Mouse (Mus musculus) ES-CJ7 (cell line): ENCODE results near the gene Eid2b.
"Not testable (repeated sequence)": the region's sequence is repeated elsewhere in the genome, so short reads cannot be mapped to it uniquely, and the experiment has no call there.

Experiments
- DNase-seq: peaks from one replicate; pipeline ENCODE4 v3.0.0; 2011; ENCODE audit warnings: low read depth, low spot score

Eid2b gene

GRCm38 (mm10) chr7:28277615-28278278 is at the start of gene Eid2b:
TSS of gene Eid2b (plus strand) at chr7:28277739.
- peak; percentile 95 for DNase-seq

DNA sequence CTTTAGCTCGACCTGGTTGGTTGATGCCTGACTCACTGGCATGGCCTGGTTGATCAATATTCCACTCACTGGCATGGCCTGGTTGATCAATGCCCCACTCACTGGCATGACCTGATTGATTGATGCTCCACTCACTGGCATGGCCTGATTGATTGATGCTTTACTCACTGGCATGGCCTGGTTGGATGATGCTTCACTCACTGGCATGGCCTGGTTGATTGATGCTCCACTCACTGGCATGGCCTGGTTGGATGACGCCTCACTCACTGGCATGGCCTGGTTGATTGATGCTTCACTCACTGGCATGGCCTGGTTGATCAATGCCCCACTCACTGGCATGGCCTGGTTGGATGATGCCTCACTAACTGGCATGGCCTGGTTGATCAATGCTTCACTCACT is 33.6 kb upstream of the Eid2b start:
- not testable (repeated sequence) for DNase-seq

- peak; percentile 47 for DNase-seq
These were observed 28.6 kb upstream of the Eid2b start for GRCm38 (mm10) chr7:28248957-28249356.

GRCm38 (mm10) chr7:28251976-28252375 is 25.6 kb upstream of the Eid2b start:
- DNase-seq, result no peak

- DNase-seq, result no peak
These were observed 22.9 kb upstream of the Eid2b start for GRCm38 (mm10) chr7:28254591-28254990.

DNA sequence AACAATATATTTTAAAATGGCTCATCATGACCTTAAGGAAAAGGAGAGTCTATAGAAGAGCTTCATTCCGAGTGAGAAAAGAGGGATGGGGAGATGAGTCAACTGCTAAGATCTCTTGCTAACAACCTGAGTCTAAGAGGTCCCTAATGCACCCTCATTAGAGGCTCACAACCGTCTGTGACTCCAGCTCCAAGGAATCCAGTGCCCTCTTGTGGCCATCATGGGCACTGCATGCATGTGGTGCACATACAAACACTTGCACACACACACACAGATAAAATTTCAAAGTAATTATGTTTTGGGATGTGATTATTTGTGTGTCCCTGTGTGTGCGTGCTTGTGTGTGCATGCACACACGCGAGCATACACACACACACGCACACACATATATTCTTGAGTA is 22.1 kb upstream of the Eid2b start:
- peak; percentile 83 for DNase-seq

- peak; percentile 57 for DNase-seq
These were observed 14.7 kb upstream of the Eid2b start for GRCm38 (mm10) chr7:28262861-28263260.

DNA sequence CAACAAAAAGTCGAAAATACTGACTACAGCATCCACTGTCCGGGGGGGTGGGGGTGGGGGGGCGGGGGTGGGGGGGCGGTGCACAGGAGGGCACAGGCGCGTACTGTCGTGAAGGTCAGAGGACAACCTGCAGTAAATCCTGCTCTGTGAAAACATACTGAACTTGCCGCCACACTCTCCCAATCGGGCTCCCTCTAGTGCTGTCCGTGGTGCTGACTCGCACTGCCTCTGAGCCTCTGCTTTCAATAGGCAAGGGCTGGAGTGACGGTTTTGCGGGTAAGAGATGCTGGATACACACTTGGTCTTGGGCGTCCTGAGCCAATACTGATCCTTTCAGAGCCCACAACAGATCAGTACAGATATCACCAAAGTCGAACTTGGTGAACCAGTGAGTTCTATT is 13.8 kb upstream of the Eid2b start:
- peak; percentile 88 for DNase-seq

GRCm38 (mm10) chr7:28265391-28265790 is 12.1 kb upstream of the Eid2b start:
- no peak for DNase-seq

DNA sequence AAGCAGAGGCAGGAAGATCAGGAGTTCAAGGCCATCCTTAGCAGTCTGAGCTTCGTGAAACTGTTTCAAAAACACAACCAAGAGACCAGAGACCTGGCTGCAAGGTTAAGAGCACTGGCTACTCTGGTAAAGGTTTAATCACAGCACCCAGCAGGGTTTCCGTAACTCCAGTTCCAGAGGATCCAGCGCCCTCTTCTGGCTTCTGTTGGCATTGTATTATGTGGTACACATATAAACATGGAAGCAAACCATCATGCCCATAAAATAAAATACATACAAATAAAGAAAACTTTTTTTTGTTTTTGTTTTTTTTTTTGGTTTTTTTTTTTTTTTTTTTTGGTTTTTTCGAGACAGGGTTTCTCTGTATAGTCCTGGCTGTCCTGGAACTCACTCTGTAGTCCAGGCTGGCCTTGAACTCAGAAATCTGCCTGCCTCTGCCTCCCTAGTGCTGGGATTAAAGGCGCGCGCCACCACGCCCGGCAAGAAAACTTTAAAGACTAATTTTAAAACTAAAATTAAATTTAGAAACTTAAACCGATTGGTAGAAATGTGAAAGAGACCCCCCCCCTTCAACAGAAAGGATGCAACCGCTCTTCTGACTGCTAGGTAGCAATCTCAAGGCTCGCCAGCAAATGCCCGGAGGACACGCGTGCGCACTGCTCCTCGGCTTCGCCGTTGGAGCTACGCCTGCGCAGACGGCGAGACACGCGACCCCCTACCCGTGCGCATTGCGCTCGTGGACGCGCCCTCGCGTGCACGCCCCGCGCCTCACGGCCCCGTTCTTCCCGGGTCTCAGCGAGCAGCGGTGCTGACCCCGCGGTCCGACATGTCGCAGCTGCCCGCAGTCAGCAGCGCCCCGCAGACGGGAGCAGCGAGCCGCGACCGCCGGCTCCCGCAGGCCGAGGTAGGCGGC is 10.2 kb upstream of the Eid2b start, which contains the start of gene Eid2:
Eid2 (plus strand) TSS at position 753 of the 913 bp plus-strand sequence.
- DNase-seq, result peak; percentile 95

GRCm38 (mm10) chr7:28268042-28268531 is 9.5 kb upstream of the Eid2b start:
- DNase-seq, result no peak

DNA sequence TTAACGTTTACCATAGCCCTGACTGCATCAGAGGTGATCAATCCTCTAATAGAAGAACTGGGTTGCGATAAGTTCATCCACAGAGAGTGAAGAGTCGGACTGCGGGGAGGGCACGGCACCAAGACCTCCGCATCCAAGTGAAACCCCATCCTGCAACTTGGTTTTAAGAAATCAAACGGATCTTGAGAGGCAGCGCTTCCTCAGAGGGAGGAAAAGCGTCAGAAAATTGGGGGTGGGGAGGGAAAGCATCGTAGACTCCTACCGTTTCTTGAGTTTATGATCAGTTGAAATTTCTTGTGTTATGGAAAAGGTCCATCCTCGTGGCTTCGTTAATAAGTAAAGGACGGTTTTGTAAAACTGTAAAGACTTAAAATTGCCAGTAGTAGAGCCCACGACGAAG is 9.0 kb upstream of the Eid2b start:
- DNase-seq, result no peak

GRCm38 (mm10) chr7:28269355-28269754 is 8.2 kb upstream of the Eid2b start:
- DNase-seq, result peak; percentile 75

- DNase-seq, result no peak
These were observed 5.8 kb upstream of the Eid2b start for GRCm38 (mm10) chr7:28271761-28272160.

DNA sequence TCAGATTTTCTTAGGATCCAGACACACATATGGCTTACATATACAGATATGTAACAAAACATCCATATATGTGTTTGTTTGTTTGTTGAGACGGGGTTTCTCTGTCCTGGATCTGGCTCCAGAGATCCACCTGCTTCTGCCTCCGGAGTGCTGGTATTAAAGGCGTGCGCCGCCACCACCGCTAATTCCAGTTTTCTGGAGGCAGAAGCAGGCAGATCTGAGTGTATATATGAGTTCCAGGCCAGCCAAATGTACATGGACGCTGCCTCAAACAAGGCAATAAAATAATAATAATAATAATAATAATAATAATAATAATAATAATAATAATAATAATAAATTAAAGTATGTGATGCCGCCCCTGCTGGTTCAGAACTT is 313 bp upstream of the Eid2b start:
- DNase-seq, result no peak

GRCm38 (mm10) chr7:28278279-28278652 is 727 bp downstream of the Eid2b start:
- no peak for DNase-seq

GRCm38 (mm10) chr7:28280630-28281029 is 3.1 kb downstream of the Eid2b start:
- DNase-seq, result no peak

- peak; percentile 46 for DNase-seq
These were observed 12.6 kb downstream of the Eid2b start for GRCm38 (mm10) chr7:28290165-28290564.

GRCm38 (mm10) chr7:28290638-28291590 is 13.4 kb downstream of the Eid2b start, which contains the start of gene Selenov:
TSS of gene Selenov (minus strand) at chr7:28291186.
- peak; percentile 83 for DNase-seq

DNA sequence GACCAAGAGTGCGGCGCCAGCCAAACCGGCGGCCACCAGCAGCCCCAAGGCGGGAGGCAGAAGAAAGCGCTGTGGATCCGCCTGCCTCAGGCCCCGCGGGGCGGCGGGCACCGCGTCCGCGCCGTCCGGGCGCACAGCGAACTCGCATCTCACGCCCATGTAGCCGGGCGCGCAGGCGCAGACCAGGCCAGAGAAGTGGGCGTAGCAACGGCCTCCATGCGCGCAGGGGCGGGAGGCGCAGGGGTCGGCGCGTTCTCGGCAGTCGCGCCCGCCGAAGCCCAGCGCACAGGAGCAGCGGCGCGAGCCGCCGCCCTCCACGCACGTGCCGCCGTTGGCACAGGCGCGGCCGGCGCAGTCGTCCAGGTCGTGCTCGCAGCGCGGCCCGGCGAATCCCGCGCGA is 16.9 kb downstream of the Eid2b start:
- DNase-seq, result peak; percentile 89

DNA sequence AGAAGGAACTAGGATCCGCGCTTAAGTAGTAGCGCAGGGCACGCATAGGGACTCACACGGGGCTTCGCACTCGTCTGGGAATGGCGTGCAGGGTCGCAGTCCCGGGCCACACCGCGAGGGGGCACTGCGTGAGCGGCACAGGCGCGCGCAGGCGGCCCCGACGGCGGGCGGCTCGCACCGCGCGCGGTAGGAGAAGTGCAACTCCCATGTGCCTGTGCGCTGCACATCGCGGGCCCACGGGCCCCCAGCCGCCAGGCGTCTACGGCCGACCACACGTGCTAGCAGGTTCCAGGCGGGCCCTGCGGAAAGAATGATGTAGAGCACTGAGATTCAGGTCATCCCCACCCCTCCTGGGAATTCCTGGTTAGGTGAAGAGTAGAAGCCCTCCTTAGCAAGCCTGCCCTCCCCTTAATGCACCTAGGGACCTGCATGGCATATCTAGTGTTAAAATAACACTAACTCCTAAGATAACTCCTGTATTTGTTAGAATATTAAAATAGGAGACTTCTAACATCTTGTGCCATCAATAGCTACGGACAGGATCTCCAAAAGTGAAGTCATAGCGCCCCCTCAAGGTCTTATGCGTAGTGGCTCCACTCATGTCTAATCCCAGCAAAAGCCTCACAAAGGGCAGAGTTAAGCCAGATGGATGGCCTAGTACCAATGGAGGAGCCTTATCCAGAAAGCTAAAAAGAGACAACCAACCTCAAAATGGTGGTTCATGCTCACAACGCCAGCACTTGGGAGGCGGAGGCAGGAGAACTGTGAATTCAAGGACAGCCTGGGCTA is 21.5 kb downstream of the Eid2b start:
- DNase-seq, result peak; percentile 93
